Mouse (Mus musculus) hindlimb bud, embryonic 11.5 days (tissue): ENCODE results near the gene Nisch.

Experiments
- DNase-seq: peaks from one replicate; pipeline ENCODE4 v3.0.0-alpha.2; 2012; ENCODE audit warnings: low read depth, low spot score; ENCODE audit errors: extremely low spot score

Gene Nisch

GRCm38 (mm10) chr14:31165010-31165409, 51.7 kb downstream of the Nisch start:
- DNase-seq = no peak

- DNase-seq = no peak
These were observed 52.7 kb downstream of the Nisch start for GRCm38 (mm10) chr14:31164067-31164466.

DNA sequence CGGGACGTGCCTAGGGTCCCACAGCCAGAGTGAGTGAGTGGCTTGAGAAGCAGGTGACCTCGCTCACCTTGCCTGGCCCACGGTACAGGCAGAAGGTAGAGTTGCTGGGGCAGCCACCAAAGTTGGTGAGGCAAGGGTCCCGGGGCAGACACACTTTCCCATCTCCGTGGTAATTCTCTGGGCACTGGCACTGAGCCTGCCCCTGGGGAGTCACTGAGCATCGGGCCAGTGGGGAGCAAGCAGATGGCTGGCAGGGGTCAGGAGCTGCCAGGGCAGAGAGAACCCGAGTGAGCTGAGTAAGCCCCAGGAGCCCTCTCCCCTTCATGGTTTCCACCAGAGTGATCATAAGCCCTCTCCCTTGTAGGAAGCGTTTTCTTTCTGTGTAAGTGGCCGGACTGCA, 55.1 kb downstream of the Nisch start:
- DNase-seq = no peak

DNA sequence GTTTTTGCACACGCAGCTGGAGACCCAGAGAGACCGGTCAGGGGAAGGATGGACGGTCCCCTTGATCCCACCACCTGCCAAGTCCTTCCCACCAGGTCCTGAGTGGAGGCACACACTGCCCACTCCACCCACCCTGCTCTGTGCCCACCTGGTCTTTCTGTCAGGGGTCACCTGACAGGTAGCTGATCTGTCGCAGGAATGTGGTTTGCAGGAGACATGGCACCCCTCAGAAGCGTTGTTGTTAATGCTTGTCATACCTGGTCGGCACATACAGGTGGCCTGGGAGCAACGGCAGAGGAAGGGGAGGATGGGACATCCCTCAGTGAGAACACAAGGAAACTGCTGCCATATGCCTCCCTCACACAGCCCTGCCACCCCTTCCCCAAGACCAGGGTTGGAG, 55.6 kb downstream of the Nisch start:
- DNase-seq = no peak

GRCm38 (mm10) chr14:31160196-31161150, 56.3 kb downstream of the Nisch start:
- DNase-seq = no peak

GRCm38 (mm10) chr14:31145694-31146093, 71.1 kb downstream of the Nisch start:
- no peak for DNase-seq

DNA sequence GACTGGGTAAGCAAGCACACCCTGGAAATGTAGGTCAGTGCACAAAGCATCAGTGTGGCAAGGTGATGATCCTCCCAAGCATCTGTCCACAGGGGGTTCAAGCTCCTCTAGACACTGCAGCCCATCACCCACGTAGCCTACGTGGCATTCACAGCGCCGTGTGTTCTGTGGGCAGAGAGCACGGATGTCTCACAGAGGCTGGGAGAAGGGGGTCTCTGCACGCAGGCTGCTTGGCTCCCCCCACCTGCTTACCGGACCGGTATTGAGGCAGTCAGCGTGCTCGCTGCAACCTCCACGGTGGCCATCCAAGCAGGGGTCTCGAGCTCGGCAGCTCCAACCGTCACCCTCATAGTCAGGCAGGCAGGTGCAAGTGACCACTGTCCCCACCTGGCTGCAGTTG, 75.7 kb downstream of the Nisch start:
- no peak for DNase-seq

- no peak for DNase-seq
These were observed 76.6 kb downstream of the Nisch start for GRCm38 (mm10) chr14:31140141-31140540.

DNA sequence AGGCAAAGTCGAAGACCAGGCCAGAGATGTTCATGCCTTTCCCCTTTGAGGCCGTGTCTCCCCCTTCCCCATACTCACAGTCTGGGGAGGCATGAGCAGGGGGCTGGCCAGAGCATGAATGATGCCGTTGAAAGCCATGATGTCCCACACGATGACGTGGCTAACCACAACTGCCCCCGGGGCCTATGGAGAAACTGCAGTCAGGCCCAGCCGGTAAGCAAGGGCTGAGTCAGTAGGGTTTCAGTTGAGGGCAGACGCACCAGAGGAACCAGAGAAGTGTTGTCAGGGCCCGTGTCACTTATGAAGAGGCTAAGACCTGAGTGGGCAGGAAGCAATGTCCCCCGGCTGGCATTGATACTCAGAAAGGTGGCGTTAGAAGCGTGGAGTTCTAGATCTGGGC, 77.1 kb downstream of the Nisch start:
- no peak for DNase-seq

- no peak for DNase-seq
These were observed 77.8 kb downstream of the Nisch start for GRCm38 (mm10) chr14:31138897-31139429.

- DNase-seq = no peak
These were observed 78.4 kb downstream of the Nisch start for GRCm38 (mm10) chr14:31138219-31138896.

DNA sequence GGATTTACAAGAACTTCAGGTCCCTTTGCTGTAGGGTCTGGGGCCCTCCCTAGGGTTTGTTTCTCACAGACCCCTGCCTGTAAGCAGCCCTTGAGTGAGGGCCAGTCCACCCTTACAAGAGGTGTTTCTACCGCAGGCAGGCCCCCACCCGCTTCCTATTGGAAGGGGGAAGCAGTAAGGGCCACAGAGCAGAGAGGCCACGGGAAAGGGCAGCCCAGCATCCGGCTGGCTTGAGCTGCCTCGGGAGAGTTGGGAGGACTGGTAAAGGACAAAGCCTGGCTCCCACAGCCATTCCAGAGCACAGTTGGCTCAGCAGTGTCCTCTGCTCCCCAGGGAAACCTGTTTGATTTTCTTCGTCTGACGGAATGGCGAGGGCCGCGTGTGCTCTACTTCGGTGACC, 79.0 kb downstream of the Nisch start:
- no peak for DNase-seq

- DNase-seq = no peak
These were observed 79.5 kb downstream of the Nisch start for GRCm38 (mm10) chr14:31137281-31137595.

GRCm38 (mm10) chr14:31136411-31137280, 80.1 kb downstream of the Nisch start:
- DNase-seq = no peak

DNA sequence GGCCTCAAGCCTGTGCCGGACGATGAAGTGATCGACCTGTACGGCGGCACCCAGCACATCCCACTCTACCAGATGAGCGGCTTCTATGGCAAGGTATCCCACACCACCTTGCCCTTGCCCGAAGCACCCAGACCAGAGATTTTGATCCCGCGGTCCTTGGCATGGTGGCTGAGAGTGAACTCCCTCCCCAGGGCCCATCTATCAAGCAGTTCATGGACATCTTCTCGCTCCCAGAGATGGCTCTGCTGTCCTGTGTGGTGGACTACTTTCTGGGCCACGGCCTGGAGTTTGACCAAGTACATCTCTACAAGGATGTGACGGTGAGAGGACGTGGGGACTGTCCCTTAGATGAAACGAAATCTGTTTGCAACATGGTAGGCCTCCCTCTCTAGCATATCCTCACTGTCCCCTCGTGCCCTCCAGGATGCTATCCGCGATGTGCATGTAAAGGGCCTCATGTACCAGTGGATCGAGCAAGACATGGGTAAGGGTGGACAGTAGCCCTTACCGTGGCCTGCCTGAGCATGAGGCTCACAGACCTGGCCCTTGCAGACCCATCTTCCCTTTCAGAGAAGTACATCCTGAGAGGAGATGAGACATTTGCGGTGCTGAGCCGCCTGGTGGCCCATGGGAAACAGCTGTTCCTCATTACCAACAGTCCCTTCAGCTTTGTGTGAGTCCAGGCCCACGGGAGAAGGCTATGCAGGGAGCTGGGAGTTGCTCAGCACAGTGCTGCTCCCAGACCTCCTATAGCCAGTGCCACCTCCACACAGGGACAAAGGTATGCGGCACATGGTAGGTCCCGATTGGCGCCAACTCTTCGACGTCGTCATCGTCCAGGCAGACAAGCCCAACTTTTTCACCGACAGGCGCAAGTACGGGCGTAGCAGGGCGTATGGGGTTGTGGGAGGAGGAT, 81.0 kb downstream of the Nisch start:
- DNase-seq = no peak

DNA sequence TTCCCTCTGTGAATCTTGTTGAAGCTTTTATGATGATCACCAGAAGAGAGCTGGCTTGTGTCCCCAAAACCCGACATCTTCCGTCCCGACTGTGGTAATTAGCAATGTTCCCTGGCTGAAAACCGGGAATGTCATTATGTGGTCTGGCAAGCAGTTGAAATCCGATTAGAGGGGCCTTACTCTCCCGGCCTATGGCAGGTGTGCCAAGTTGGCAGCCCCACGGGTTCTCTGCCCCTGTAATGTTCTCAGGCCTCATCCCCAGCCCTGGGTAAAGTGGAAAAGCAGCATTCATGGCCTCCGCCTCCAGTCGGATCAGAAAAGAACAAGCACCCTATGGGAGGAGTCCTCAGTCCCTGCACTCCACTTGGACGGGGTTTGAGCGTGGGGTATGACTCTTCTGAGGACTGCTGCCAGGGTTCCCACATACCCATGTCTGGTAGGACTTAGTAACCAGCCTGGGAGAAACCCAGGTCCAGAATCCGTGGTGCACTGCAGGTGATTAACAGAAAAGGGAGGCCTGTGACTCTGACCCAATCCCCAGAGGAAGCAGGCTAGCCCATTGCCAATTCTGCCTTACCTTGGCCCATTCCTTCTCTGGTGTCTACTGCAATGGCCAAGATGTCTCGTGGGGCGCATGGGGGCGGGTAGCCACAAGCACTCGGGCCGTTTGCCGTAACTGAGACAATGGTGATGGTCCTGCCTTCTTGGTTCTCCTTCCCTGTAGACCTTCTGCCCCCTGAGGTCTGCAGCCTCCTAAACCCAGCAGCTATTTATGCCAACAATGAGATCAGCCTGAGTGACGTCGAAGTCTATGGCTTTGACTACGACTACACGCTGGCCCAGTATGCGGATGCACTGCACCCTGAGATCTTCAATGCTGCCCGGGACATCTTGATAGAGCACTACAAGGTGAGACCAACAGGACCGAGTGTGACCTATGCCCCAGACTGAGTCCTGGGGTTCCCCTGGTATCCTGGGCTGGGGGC, 82.4 kb downstream of the Nisch start:
- DNase-seq = no peak

DNA sequence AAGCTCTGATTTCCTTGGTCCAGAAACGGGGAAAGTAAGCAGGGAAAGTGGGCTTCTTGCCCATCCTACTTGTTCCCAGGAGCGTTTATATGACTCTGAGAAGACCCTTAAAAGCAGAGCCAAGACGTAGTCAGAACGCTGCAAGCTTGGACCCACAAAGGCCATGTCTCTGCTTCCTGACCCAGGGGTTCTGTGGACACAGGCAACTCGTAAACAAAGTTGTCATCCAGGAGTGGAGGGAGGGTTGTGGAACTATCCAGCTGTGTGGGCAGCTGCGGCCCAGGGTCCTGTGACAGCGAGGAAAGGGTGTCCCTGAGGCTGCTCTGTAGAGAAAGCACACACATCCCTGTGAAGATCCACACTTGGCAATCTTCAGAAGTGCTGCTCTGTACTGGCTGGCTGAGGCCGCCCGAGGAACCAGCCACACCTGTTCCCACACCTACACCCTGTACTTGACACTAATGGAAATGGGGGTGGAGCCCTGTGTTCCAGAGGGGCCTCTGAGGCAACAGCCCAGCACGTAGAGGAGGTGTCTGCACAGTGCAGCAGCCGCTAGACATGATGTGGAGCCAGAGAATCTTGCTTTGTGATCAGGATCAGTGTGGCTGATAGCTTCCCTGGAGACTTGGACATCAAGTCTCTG, 83.6 kb downstream of the Nisch start:
- no peak for DNase-seq

- no peak for DNase-seq
These were observed 84.2 kb downstream of the Nisch start for GRCm38 (mm10) chr14:31132491-31132975.
